Mouse (Mus musculus) 3134 (cell line): ENCODE measurements around the gene Gm5930.
"Not testable (repeated sequence)": the region's sequence is repeated elsewhere in the genome, so short reads cannot be mapped to it uniquely, and the experiment has no call there.

Experiments used
- DNase-seq: peaks from one replicate; pipeline ENCODE4 v3.0.0-alpha.2; 2011; ENCODE audit warnings: low spot score; ENCODE audit not compliant: insufficient read length; ENCODE audit errors: extremely low read depth

Gm5930 gene

GRCm38 (mm10) chr14:44338484-44338883 lies at the start of gene Gm5930:
Gene Gm5930 (minus strand): TSS chr14:44338584.
- not testable (repeated sequence) for DNase-seq

- DNase-seq: not testable (repeated sequence)
These were observed 45.8 kb upstream of the Gm5930 start for GRCm38 (mm10) chr14:44384233-44384632.

DNA sequence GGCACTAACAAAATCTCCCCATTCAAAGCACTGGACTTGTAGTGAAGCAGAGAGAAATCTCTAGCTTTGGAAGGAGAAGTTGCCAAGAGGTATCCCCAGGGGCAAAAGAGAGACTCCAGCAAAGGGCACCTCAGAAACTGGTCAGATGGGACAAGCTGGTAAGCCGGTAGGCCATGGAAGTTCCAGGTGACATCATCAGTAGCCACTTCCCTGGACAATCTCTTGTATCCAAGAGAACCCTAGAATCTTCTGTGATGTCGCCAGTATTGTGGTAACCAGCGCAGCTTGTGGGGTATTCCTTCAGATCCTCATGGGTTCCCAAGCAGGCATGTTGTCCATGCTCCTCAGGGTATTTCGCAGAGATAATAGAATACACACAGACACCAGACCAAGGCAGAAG lies 26.7 kb upstream of the Gm5930 start, which contains the start of gene Gm8229:
Gm8229 (plus strand) TSS at position 301 of the 400 bp plus-strand sequence.
- DNase-seq: not testable (repeated sequence)

GRCm38 (mm10) chr14:44362301-44362700 lies 23.9 kb upstream of the Gm5930 start:
- not testable (repeated sequence) for DNase-seq

DNA sequence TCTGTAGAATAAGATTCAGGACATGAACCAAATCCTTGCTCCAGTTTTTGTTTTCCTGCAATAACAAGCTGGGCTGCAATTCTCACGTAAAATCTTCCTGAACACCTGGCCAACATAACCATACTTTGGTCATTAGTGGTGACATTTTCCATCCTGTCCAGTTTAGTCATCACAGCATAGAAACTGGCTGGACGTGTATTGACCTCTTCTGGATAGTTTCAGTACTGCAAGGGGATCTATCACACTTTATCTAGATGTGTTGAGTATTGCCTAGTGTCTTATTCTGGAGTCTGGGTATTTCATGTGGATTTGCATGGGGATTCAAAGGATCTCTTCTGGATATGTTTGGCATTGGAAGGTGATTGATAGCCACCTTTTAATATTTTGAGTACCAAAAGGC lies 23.0 kb upstream of the Gm5930 start:
- DNase-seq: not testable (repeated sequence)

DNA sequence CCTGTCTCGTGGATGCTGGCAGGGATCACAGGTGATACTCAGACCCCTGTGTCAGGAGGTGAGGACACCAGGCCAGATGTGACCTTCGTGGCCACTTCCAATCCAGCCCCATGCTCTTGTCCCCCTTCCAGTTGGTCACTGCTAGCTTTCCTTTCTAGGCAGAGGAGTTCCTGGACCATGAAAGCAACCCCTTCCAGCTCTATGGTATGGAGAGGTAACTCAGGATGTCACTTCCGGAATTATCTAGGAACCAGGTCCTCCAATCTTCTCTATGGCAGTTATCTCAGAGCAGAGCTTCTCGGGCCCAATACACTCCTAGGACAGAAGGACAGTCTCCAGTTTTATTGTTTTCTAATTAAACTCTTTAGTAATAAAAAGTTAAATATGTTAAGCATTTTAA lies 26.3 kb downstream of the Gm5930 start:
- not testable (repeated sequence) for DNase-seq

- DNase-seq: not testable (repeated sequence)
These were observed 53.1 kb downstream of the Gm5930 start, which contains the start of gene Gm8220 for GRCm38 (mm10) chr14:44285280-44285679. Gene Gm8220 (plus strand): TSS chr14:44285580.
